Mouse (Mus musculus) liver, embryonic 12.5 days (tissue): ENCODE results near the gene Capn5. TPM values are rescaled to one million over a fixed set of nuclear protein-coding genes. Genes with fewer than 3 reads are reported as not detected.

Experiments used
- ATAC-seq: fragments of 200-750 bp; cut with Nextera tagmentation; 2 replicates; pipeline ENCODE4 v1.8.0; 2017; ENCODE audit warnings: moderate number of reproducible peaks, mild to moderate bottlenecking, moderate library complexity
- H3K27ac ChIP-seq: fragments of 300-500 bp; sonication (generic); 2 replicates; pipeline ENCODE4 v1.5.1; 2016; ENCODE audit warnings: mild to moderate bottlenecking
- H3K27me3 ChIP-seq: fragments of 300-500 bp; sonication (generic); replicated peaks from 2 replicates; pipeline ENCODE4 v1.6.1; 2016; ENCODE audit warnings: mild to moderate bottlenecking, moderate library complexity
- H3K36me3 ChIP-seq: fragments of 300-500 bp; sonication (generic); 2 replicates; pipeline ENCODE4 v1.6.1; 2016; ENCODE audit warnings: mild to moderate bottlenecking, moderate library complexity
- H3K4me1 ChIP-seq: fragments of 300-500 bp; sonication (generic); 2 replicates; pipeline ENCODE4 v1.6.1; 2016
- H3K4me2 ChIP-seq: fragments of 300-500 bp; sonication (generic); 2 replicates; pipeline ENCODE4 v1.6.1; 2016; ENCODE audit warnings: mild to moderate bottlenecking, moderate library complexity
- H3K4me3 ChIP-seq: fragments of 300-500 bp; sonication (generic); 2 replicates; pipeline ENCODE4 v1.5.1; 2016; ENCODE audit warnings: mild to moderate bottlenecking, moderate library complexity
- H3K9ac ChIP-seq: fragments of 300-500 bp; sonication (generic); 2 replicates; pipeline ENCODE4 v1.6.1; 2016; ENCODE audit warnings: mild to moderate bottlenecking, moderate library complexity
- H3K9me3 ChIP-seq: fragments of 300-500 bp; sonication (generic); replicated peaks from 2 replicates; pipeline ENCODE4 v1.6.1; 2016; ENCODE audit warnings: mild to moderate bottlenecking, moderate library complexity
- WGBS: fragments of 180-500 bp; shearing (Covaris S2); methylation state at CpG from one replicate; pipeline ENCODE4 v1.1.7; 2016; ENCODE audit not compliant: insufficient replicate concordance; 5-methylcytosine and 5-hydroxymethylcytosine counted together
- polyA plus RNA-seq: library from polyadenylated mRNA; unstranded; fragments of >200 nt; fragmentation: Nextera tagmentation; extraction: Ambion mirVana; gene quantifications from 2 replicates; pipeline ENCODE4 v1.2.1, GENCODE M21; 2016

The Capn5 gene
- 20.0 and 23.5 TPM in 2 replicates for polyA plus RNA-seq

DNA sequence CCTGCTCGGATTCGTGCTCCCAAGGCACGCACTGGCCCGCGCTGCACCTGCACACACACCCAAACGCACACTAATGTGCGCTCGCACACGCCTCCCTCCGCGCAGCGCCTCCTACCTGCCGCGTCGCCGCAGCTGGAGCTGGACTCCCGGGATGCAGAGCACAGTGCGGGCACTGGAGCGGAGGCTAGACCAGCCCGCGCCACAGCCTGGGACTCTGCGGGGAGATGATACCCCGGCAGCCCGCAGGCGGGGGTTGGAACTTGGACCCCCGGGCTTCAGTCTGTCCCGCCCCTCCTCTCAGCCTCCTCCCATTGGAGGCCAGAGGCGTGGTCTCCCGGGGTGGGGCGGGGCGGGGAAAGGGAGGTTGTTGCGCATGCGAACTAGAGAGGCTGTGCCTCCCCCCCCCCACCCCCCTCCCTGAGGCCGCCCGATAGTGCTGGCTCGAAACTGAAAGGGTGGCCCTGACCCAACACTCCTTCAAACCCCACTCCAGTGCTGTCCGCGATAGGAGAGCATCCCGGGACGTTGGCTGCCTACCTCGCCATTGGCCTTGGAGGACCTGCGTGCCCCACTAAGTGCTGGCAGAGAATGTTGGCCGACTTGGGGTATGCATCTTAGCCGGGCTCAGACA is at the start of gene Capn5:
Capn5 (minus strand) TSS at position 346 of the 631 bp plus-strand sequence.
- peak within 1 kb of the TSS; percentile 87 for H3K9ac ChIP-seq
- H3K36me3 ChIP-seq = 0 out of 2 replicates have a peak, but pooled peaks cover 3% of the 10 kb centered on the region
- ATAC-seq = peak; percentile 74
- no peaks in the 10 kb centered on the region for H3K27me3 ChIP-seq
- H3K9me3 ChIP-seq = no peaks in the 10 kb centered on the region
- peaks cover 69% of the 10 kb centered on the region for H3K4me1 ChIP-seq
- H3K27ac ChIP-seq = peak within 1 kb of the TSS; percentile 98
- H3K4me3 ChIP-seq = peak within 1 kb of the TSS; percentile 85
- peak within 1 kb of the TSS; percentile 89 for H3K4me2 ChIP-seq
- 3% methylated on average over 42 of the region's 44 CpGs for WGBS

DNA sequence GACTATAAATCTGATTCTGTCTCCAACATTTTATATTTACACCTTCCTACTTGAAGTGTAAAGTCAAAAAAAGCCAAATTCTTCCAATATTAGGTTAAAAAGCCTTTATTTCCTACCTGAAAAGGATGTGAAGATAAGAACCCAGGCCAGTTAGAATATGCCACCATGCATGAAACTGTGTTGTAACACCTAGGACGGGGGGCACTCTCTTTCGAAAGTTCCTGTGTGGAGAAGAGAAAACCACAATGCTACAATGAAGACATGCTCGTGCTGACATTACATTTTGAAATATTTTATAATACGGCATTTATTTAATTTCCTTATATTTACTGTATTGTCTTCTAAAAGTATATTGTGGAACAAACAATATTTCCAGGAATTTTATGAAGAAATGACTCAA is 45.7 kb upstream of the Capn5 start:
- Histone ChIP-seq H3K9me3 (no peaks in the 10 kb centered on the region), H3K9ac (no peak overlapping the region), H3K4me3 (no peak overlapping the region), H3K27ac (no peak overlapping the region), H3K4me2 (no peak overlapping the region), H3K36me3 (no peaks in the 10 kb centered on the region; the same call in 1 of the 2 replicates), H3K27me3 (no peaks in the 10 kb centered on the region), H3K4me1 (no peaks in the 10 kb centered on the region)
- ATAC-seq = no peak
- WGBS = 79% methylated on average over 4 of the region's 4 CpGs

- Histone ChIP-seq H3K4me2 (no peak overlapping the region), H3K4me3 (no peak overlapping the region), H3K27ac (no peak overlapping the region), H3K4me1 (no peaks in the 10 kb centered on the region), H3K9me3 (no peaks in the 10 kb centered on the region), H3K27me3 (no peaks in the 10 kb centered on the region), H3K9ac (no peak overlapping the region), H3K36me3 (peaks cover 17% of the 10 kb centered on the region)
- ATAC-seq = no peak
Measured at GRCm38 (mm10) chr7:98216713-98217112, 38.6 kb upstream of the Capn5 start.

DNA sequence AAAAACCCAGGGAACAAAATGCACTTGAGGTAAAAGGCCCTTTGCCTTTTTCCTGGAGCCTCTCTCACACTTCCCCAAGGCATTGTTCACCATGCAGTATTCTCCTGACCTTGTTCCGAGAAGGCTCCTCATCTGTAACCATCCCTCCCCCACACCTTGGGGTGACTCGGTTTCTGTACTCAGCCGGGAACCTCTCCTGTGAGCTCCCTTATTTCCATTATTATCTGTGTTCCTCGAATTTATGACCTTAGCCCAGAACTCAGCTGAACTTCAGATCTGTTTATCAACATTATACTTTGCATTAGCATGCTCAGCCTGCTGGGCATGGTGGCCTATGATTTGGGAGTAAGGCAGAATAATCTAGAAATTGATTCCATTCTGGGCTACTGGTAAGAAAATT is 24.9 kb upstream of the Capn5 start:
- Histone ChIP-seq H3K4me3 (no peak overlapping the region), H3K9ac (no peak overlapping the region), H3K4me1 (no peaks in the 10 kb centered on the region), H3K36me3 (no peaks in the 10 kb centered on the region), H3K9me3 (no peaks in the 10 kb centered on the region), H3K27me3 (peaks cover 11% of the 10 kb centered on the region; the same call in 1 of the 2 replicates), H3K4me2 (no peak overlapping the region), H3K27ac (no peak overlapping the region)
- WGBS = 73% methylated on average over 4 of the region's 4 CpGs
- ATAC-seq = no peak

GRCm38 (mm10) chr7:98201493-98202028 is 23.5 kb upstream of the Capn5 start:
- no peak overlapping the region for H3K4me2 ChIP-seq

GRCm38 (mm10) chr7:98200396-98200795 is 22.3 kb upstream of the Capn5 start:
- H3K9ac ChIP-seq = no peak overlapping the region
- H3K9me3 ChIP-seq = no peaks in the 10 kb centered on the region
- H3K4me1 ChIP-seq = no peaks in the 10 kb centered on the region
- no peaks in the 10 kb centered on the region for H3K36me3 ChIP-seq
- WGBS = 69% methylated on average over 3 of the region's 3 CpGs
- H3K27me3 ChIP-seq = peaks cover 28% of the 10 kb centered on the region
- ATAC-seq = no peak
- no peak overlapping the region for H3K4me2 ChIP-seq
- no peak overlapping the region for H3K27ac ChIP-seq
- H3K4me3 ChIP-seq = no peak overlapping the region

More at GRCm38 (mm10) chr7:98201493-98202028, 23.5 kb upstream of the Capn5 start:
- no peak overlapping the region for H3K9ac ChIP-seq
- H3K9me3 ChIP-seq = no peaks in the 10 kb centered on the region
- 68% methylated on average over 5 of the region's 5 CpGs for WGBS
- ATAC-seq = no peak
- H3K4me1 ChIP-seq = no peaks in the 10 kb centered on the region
- no peaks in the 10 kb centered on the region for H3K36me3 ChIP-seq
- H3K27ac ChIP-seq = no peak overlapping the region
- peaks cover 17% of the 10 kb centered on the region for H3K27me3 ChIP-seq
- no peak overlapping the region for H3K4me3 ChIP-seq

GRCm38 (mm10) chr7:98199381-98199780 is 21.3 kb upstream of the Capn5 start, which contains the start of gene B3gnt6:
TSS of gene B3gnt6 (minus strand) at chr7:98199481.
- no peaks in the 10 kb centered on the region for H3K36me3 ChIP-seq
- 67% methylated on average over 4 of the region's 4 CpGs for WGBS
- no peaks in the 10 kb centered on the region for H3K9me3 ChIP-seq
- no peak within 1 kb of the TSS for H3K4me2 ChIP-seq
- H3K4me3 ChIP-seq = no peak within 1 kb of the TSS
- H3K27me3 ChIP-seq = peaks cover 39% of the 10 kb centered on the region
- no peak for ATAC-seq
- peaks cover 2% of the 10 kb centered on the region for H3K4me1 ChIP-seq
- H3K9ac ChIP-seq = no peak within 1 kb of the TSS
- H3K27ac ChIP-seq = no peak within 1 kb of the TSS

DNA sequence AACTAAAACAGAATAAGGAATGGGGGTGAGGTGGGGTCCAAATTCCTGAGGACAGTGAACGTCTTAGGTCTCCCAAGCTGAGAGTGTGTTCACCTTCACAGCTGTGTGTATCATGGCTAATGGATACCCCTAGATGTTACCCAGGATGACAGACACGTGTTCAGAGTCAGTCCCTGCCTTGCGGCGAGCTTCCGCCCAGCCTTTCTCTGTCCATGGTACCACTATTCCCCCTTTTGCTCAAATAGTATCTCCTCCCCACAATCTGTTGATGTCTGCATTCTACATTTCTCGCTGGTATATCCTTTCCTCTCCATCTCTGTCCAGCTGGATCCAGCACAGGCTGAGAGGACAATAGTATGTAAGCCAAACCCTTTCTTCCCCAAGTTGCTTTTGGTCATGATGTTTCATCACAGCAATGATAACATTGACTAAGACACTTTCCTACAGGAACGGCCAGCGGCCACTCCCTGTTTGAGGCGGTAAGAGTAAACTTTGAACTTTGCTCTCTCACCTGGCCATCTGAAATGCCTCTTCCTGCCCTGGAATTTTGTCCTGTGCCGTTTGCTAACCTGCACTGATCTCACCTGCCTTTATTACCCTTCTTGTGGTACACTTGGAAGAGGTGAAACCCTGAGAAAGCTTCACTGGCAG is 17.2 kb upstream of the Capn5 start:
- 26% methylated on average over 10 of the region's 10 CpGs for WGBS
- no peak overlapping the region for H3K9ac ChIP-seq
- no peaks in the 10 kb centered on the region for H3K36me3 ChIP-seq
- no peak overlapping the region for H3K27ac ChIP-seq
- H3K27me3 ChIP-seq = peaks cover 70% of the 10 kb centered on the region
- H3K4me1 ChIP-seq = peaks cover 19% of the 10 kb centered on the region
- no peaks in the 10 kb centered on the region for H3K9me3 ChIP-seq
- H3K4me2 ChIP-seq = no peak overlapping the region
- H3K4me3 ChIP-seq = no peak overlapping the region
- no peak for ATAC-seq

- H3K4me3 ChIP-seq = peak overlapping the region; percentile 38
- H3K36me3 ChIP-seq = no peaks in the 10 kb centered on the region
- no peaks in the 10 kb centered on the region for H3K9me3 ChIP-seq
- peaks cover 67% of the 10 kb centered on the region for H3K27me3 ChIP-seq
- 2% methylated on average over 61 of the region's 61 CpGs for WGBS
- no peak overlapping the region for H3K27ac ChIP-seq
- peak overlapping the region; percentile 64 for H3K4me2 ChIP-seq
- ATAC-seq = no peak
- H3K9ac ChIP-seq = no peak overlapping the region
- H3K4me1 ChIP-seq = peaks cover 30% of the 10 kb centered on the region
Measured at GRCm38 (mm10) chr7:98194026-98194792, 16.1 kb upstream of the Capn5 start.

DNA sequence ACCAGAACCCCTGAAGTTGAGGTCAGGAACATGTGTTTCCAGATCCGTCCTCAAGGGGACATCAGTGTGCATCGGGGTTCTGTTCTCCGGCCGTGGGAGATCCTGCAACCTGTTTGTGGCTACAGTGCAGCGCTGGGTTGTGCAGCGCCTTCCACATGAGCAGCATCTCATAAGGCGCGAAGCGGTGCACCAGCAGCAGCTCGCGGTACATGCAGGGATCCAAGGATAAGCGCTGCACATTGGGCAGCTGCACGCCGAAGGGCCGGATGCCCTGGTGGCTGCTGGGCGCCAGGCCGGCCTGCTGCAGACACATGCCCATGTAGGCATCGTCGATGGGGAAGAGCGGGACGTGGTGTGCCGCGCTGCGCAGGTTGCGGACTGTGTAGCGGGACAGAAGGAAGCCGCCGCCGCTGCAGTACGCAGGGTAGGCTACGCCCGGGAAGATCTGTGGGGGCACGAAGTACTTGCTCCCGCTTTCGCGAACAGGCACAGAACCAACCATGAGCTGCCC is 15.5 kb upstream of the Capn5 start:
- H3K36me3 ChIP-seq = no peaks in the 10 kb centered on the region
- WGBS = 5% methylated on average over 36 of the region's 36 CpGs
- H3K27me3 ChIP-seq = peaks cover 62% of the 10 kb centered on the region
- H3K9ac ChIP-seq = no peak overlapping the region
- no peak overlapping the region for H3K27ac ChIP-seq
- ATAC-seq = peak; percentile 32; the same call in 1 of the 2 replicates
- H3K4me1 ChIP-seq = peaks cover 35% of the 10 kb centered on the region
- no peaks in the 10 kb centered on the region for H3K9me3 ChIP-seq
- peak overlapping the region; percentile 38 for H3K4me3 ChIP-seq
- peak overlapping the region; percentile 64 for H3K4me2 ChIP-seq

DNA sequence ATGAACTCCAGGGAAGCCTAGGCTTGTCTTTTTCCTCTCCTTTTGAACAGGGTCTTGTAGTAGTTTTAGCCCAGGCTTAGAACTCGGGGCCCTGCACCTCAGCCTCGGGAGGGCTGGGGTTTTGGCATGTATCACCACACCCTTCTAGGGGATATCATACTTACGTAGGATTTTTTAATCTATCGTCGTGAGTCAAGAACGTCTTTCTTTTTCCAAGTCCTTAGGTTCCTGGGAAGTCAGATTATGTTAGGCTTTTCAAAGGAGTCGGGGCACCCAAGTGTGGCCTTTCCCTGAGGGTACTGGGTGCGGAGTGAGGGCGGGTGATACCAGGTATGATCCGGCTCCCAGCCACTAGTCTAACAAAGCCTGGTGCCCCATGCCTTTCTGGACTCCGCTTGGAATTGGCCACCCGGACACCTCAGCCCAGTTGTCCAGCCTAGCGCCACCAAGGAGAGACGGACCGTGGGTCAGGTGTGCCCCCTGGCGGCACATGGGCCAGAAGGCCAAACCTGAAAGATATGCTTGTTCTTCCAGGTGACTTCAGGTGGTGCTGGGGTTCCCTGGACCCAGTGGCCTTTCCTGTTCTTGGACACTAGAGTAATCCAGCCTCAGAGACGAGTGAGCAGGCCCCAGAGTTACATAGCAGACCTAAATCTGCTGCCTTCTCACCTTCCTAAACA is 13.6 kb upstream of the Capn5 start:
- Histone ChIP-seq H3K9me3 (no peaks in the 10 kb centered on the region), H3K27me3 (peaks cover 55% of the 10 kb centered on the region), H3K4me1 (peaks cover 37% of the 10 kb centered on the region), H3K4me2 (no peak overlapping the region), H3K4me3 (no peak overlapping the region), H3K36me3 (no peaks in the 10 kb centered on the region), H3K9ac (no peak overlapping the region), H3K27ac (no peak overlapping the region)
- 57% methylated on average over 17 of the region's 17 CpGs for WGBS
- no peak; the same call in 1 of the 2 replicates for ATAC-seq
